Mouse (Mus musculus): ENCODE data around the gene Snx8.
"Not testable (repeated sequence)": the region's sequence is repeated elsewhere in the genome, so short reads cannot be mapped to it uniquely, and the experiment has no call there.

Snx8 gene

GRCm38 (mm10) chr5:140387816-140388510, 1.1 kb downstream of the Snx8 start:
- intact Hi-C loops (cut with DNase I), result no loop called here

- intact Hi-C loops (cut with DNase I), result no loop called here
Measured at GRCm38 (mm10) chr5:140387236-140387635, 1.8 kb downstream of the Snx8 start.

GRCm38 (mm10) chr5:140384462-140384861, 4.6 kb downstream of the Snx8 start:
- intact Hi-C loops (cut with DNase I), result no loop called here

GRCm38 (mm10) chr5:140383559-140383958, 5.5 kb downstream of the Snx8 start:
- intact Hi-C loops (cut with DNase I), result no loop called here

GRCm38 (mm10) chr5:140382688-140383087, 6.4 kb downstream of the Snx8 start:
- intact Hi-C loops (cut with DNase I), result no loop called here

GRCm38 (mm10) chr5:140381156-140381555, 7.9 kb downstream of the Snx8 start:
- intact Hi-C loops (cut with DNase I), result no loop called here

GRCm38 (mm10) chr5:140379299-140379698, 9.8 kb downstream of the Snx8 start:
- intact Hi-C loops (cut with DNase I), result no loop called here

- intact Hi-C loops (cut with DNase I), result no loop called here
Measured at GRCm38 (mm10) chr5:140378121-140378853, 10.8 kb downstream of the Snx8 start.

GRCm38 (mm10) chr5:140375249-140375829, 13.7 kb downstream of the Snx8 start:
- intact Hi-C loops (cut with DNase I), result no loop called here

GRCm38 (mm10) chr5:140374226-140374625, 14.8 kb downstream of the Snx8 start:
- intact Hi-C loops (cut with DNase I), result no loop called here

GRCm38 (mm10) chr5:140373711-140374110, 15.4 kb downstream of the Snx8 start:
- intact Hi-C loops (cut with DNase I), result no loop called here

- intact Hi-C loops (cut with DNase I), result no loop called here
Measured at GRCm38 (mm10) chr5:140371671-140372070, 17.4 kb downstream of the Snx8 start.

- intact Hi-C loops (cut with DNase I), result no loop called here
Measured at GRCm38 (mm10) chr5:140370446-140371254, 18.4 kb downstream of the Snx8 start.

- intact Hi-C loops (cut with DNase I), result no loop called here
Measured at GRCm38 (mm10) chr5:140369466-140369865, 19.6 kb downstream of the Snx8 start.

- intact Hi-C loops (cut with DNase I), result no loop called here
Measured at GRCm38 (mm10) chr5:140368926-140369325, 20.1 kb downstream of the Snx8 start.

GRCm38 (mm10) chr5:140368126-140368525, 20.9 kb downstream of the Snx8 start:
- intact Hi-C loops (cut with DNase I), result not testable (repeated sequence)

GRCm38 (mm10) chr5:140364415-140364814, 24.6 kb downstream of the Snx8 start:
- intact Hi-C loops (cut with DNase I), result no loop called here

- intact Hi-C loops (cut with DNase I), result no loop called here
Measured at GRCm38 (mm10) chr5:140359930-140360674, 29.0 kb downstream of the Snx8 start.

GRCm38 (mm10) chr5:140357466-140357865, 31.6 kb downstream of the Snx8 start:
- intact Hi-C loops (cut with DNase I), result no loop called here

GRCm38 (mm10) chr5:140355934-140356333, 33.1 kb downstream of the Snx8 start:
- intact Hi-C loops (cut with DNase I), result no loop called here

- intact Hi-C loops (cut with DNase I), result no loop called here
Measured at GRCm38 (mm10) chr5:140352352-140352751, 36.7 kb downstream of the Snx8 start.
